Mouse (Mus musculus) small intestine, adult 2 months (tissue): ENCODE measurements around the gene Olfr1248.

ENCODE experiments used
- CTCF ChIP-seq: fragments of 200-500 bp; IDR thresholded peaks from 2 replicates; pipeline ENCODE4 v1.5.1; 2012; ENCODE audit warnings: low read depth, mild to moderate bottlenecking, control low read depth, inconsistent platforms, low read length, moderate library complexity, mixed read lengths; ENCODE audit not compliant: insufficient replicate concordance, insufficient read length; ENCODE audit errors: extremely low read depth
- POLR2A ChIP-seq: fragments of 200-500 bp; IDR thresholded peaks from 2 replicates; pipeline ENCODE4 v1.6.1; 2012; ENCODE audit warnings: low read depth, mild to moderate bottlenecking, control low read depth, inconsistent platforms, low read length, moderate library complexity

GRCm38 (mm10) chr2:89578347-89578746, 39.7 kb downstream of the Olfr1248 start, which contains the start of gene Olfr1245:
- TF ChIP-seq POLR2A (no peak), CTCF (no peak)
